Mouse (Mus musculus) megakaryocyte, embryonic 14.5 days (primary cell): ENCODE data around the gene Ces2a.

ENCODE experiments used
- FLI1 ChIP-seq: IDR thresholded peaks from 2 replicates; pipeline ENCODE4 v1.6.1; 2012; ENCODE audit warnings: low read length, inconsistent platforms, mixed read lengths
- GATA1 ChIP-seq: IDR thresholded peaks from 3 replicates; pipeline ENCODE4 v1.6.1; 2012; ENCODE audit warnings: mixed read lengths, low read length, inconsistent platforms, borderline replicate concordance

DNA sequence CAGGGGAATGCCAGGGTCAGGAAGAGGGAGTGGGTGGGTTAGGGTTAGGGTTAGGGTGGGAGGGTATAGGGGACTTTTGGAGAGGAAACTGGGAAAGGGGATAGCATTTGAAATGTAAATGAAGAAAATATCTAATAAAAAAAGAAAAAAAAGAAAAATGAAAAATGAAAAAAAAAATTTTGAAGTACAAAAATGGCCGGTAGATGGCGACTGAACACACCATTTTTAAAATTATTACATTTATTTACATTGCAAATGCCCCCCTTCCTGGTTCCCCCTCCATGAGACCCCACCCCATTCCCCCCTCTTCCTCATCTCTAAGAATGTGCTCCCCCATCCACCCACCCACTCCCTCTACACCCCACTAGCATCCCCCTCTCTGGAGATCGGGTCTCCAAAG, 9.6 kb downstream of the Ces2a start:
- TF ChIP-seq GATA1 (no peak), FLI1 (no peak)
